Mouse (Mus musculus): ENCODE measurements around the gene Gm47985. TPM values are rescaled to one million over a fixed set of nuclear protein-coding genes. Genes with fewer than 3 reads are reported as not detected.
"Not testable (repeated sequence)": the region's sequence is repeated elsewhere in the genome, so short reads cannot be mapped to it uniquely, and the experiment has no call there.

The Gm47985 gene
- polyA plus RNA-seq, 1 experiment: 0.09 TPM

- H3K36me3 ChIP-seq (ENCODE audit: control insufficient read depth, insufficient read depth, low read length); H3K27me3 ChIP-seq (ENCODE audit: control insufficient read depth, insufficient read depth, low read length); H3K27ac ChIP-seq (ENCODE audit: insufficient read depth, low read depth, low read length): not testable (repeated sequence)
Observed at GRCm38 (mm10) chr1:151200620-151201019, 18.3 kb downstream of the Gm47985 start.

GRCm38 (mm10) chr1:151202771-151203170, 20.4 kb downstream of the Gm47985 start:
- WGBS: 60% methylated on average over 4 of the region's 5 CpGs
- not testable (repeated sequence) for H3K27me3 ChIP-seq (ENCODE audit: control insufficient read depth, insufficient read depth, low read length); H3K36me3 ChIP-seq (ENCODE audit: control insufficient read depth, insufficient read depth, low read length)

More at GRCm38 (mm10) chr1:151200620-151201019, 18.3 kb downstream of the Gm47985 start:
- not testable (repeated sequence) for H3K4me1 ChIP-seq (ENCODE audit: control insufficient read depth, insufficient read depth, insufficient read length, low read length); H3K4me3 ChIP-seq (ENCODE audit: low read depth, low read length)

GRCm38 (mm10) chr1:151203818-151204217, 21.5 kb downstream of the Gm47985 start, which contains the start of gene 3110040M04Rik:
TSS of gene 3110040M04Rik (plus strand) at chr1:151204121.
- not testable (repeated sequence) for H3K27me3 ChIP-seq (ENCODE audit: control insufficient read depth, insufficient read depth, low read length); H3K27ac ChIP-seq (ENCODE audit: insufficient read depth, low read depth, low read length); H3K4me3 ChIP-seq (ENCODE audit: low read depth, low read length); H3K36me3 ChIP-seq (ENCODE audit: control insufficient read depth, insufficient read depth, low read length); H3K4me1 ChIP-seq (ENCODE audit: control insufficient read depth, insufficient read depth, insufficient read length, low read length)
- WGBS: no CpG with 5 or more reads among the region's 6 CpGs

More at GRCm38 (mm10) chr1:151202771-151203170, 20.4 kb downstream of the Gm47985 start:
- H3K4me3 ChIP-seq (ENCODE audit: low read depth, low read length); H3K27ac ChIP-seq (ENCODE audit: insufficient read depth, low read depth, low read length); H3K4me1 ChIP-seq (ENCODE audit: control insufficient read depth, insufficient read depth, insufficient read length, low read length): not testable (repeated sequence)

- not testable (repeated sequence) for H3K4me3 ChIP-seq (ENCODE audit: low read depth, low read length); H3K27me3 ChIP-seq (ENCODE audit: control insufficient read depth, insufficient read depth, low read length); H3K36me3 ChIP-seq (ENCODE audit: control insufficient read depth, insufficient read depth, low read length); H3K4me1 ChIP-seq (ENCODE audit: control insufficient read depth, insufficient read depth, insufficient read length, low read length); H3K27ac ChIP-seq (ENCODE audit: insufficient read depth, low read depth, low read length)
- 69% methylated on average over 4 of the region's 5 CpGs for WGBS
Observed at GRCm38 (mm10) chr1:151208493-151208892, 26.2 kb downstream of the Gm47985 start.

GRCm38 (mm10) chr1:151208944-151209343, 26.6 kb downstream of the Gm47985 start:
- H3K4me3 ChIP-seq (ENCODE audit: low read depth, low read length); H3K27ac ChIP-seq (ENCODE audit: insufficient read depth, low read depth, low read length); H3K36me3 ChIP-seq (ENCODE audit: control insufficient read depth, insufficient read depth, low read length); H3K27me3 ChIP-seq (ENCODE audit: control insufficient read depth, insufficient read depth, low read length); H3K4me1 ChIP-seq (ENCODE audit: control insufficient read depth, insufficient read depth, insufficient read length, low read length): not testable (repeated sequence)

- not testable (repeated sequence) for H3K4me3 ChIP-seq (ENCODE audit: low read depth, low read length); H3K27ac ChIP-seq (ENCODE audit: insufficient read depth, low read depth, low read length); H3K36me3 ChIP-seq (ENCODE audit: control insufficient read depth, insufficient read depth, low read length); H3K4me1 ChIP-seq (ENCODE audit: control insufficient read depth, insufficient read depth, insufficient read length, low read length); H3K27me3 ChIP-seq (ENCODE audit: control insufficient read depth, insufficient read depth, low read length)
- WGBS: 94% methylated on average over 5 of the region's 8 CpGs
Observed at GRCm38 (mm10) chr1:151209824-151210355, 27.6 kb downstream of the Gm47985 start, which contains the start of gene Gm47996. TSS of gene Gm47996 (plus strand) at chr1:151210131.

- not testable (repeated sequence) for H3K27ac ChIP-seq (ENCODE audit: insufficient read depth, low read depth, low read length); H3K27me3 ChIP-seq (ENCODE audit: control insufficient read depth, insufficient read depth, low read length); H3K36me3 ChIP-seq (ENCODE audit: control insufficient read depth, insufficient read depth, low read length); H3K4me3 ChIP-seq (ENCODE audit: low read depth, low read length)
- peaks cover 13% of the 10 kb centered on the region; the same call in 1 of the 2 replicates for H3K4me1 ChIP-seq (ENCODE audit: control insufficient read depth, insufficient read depth, insufficient read length, low read length)
- 95% methylated on average over 5 of the region's 5 CpGs for WGBS
Observed at GRCm38 (mm10) chr1:151211666-151212065, 29.3 kb downstream of the Gm47985 start.

- Histone ChIP-seq H3K27me3 (ENCODE audit: control insufficient read depth, insufficient read depth, low read length) (no peaks in the 10 kb centered on the region), H3K4me1 (ENCODE audit: control insufficient read depth, insufficient read depth, insufficient read length, low read length) (peaks cover 13% of the 10 kb centered on the region; the same call in 1 of the 2 replicates), H3K27ac (ENCODE audit: insufficient read depth, low read depth, low read length) (no peak overlapping the region), H3K36me3 (ENCODE audit: control insufficient read depth, insufficient read depth, low read length) (no peaks in the 10 kb centered on the region), H3K4me3 (ENCODE audit: low read depth, low read length) (no peak overlapping the region)
- WGBS: 50% methylated on average over 2 of the region's 2 CpGs
- no peak for TF ChIP-seq CTCF (IDR thresholded peaks at IDR 0.05; ENCODE audit: extremely low read depth, insufficient read length, insufficient replicate concordance, low read depth, low read length)
- no peak for TF ChIP-seq POLR2A (IDR thresholded peaks at IDR 0.05; ENCODE audit: low read depth, low read length)
Observed at GRCm38 (mm10) chr1:151214862-151215261, 32.5 kb downstream of the Gm47985 start.

Measured in small intestine, adult 2 months (tissue).